Mouse (Mus musculus) liver, embryonic 16.5 days (tissue): ENCODE measurements at regions not wholly inside any gene's neighbourhood (a gene's known extent, or its start where the extent isn't known, plus 50 kb on each side); places are given as distances from the start of the nearest gene placed in this dataset.

ENCODE experiments used
- ATAC-seq: fragments of 200-750 bp; cut with Nextera tagmentation; 2 replicates; pipeline ENCODE4 v1.8.0; 2017; ENCODE audit warnings: low read depth, mild to moderate bottlenecking, moderate number of reproducible peaks, moderate library complexity
- H3K27ac ChIP-seq: fragments of 300-500 bp; sonication (generic); 2 replicates; pipeline ENCODE4 v1.5.1; 2014; ENCODE audit warnings: mild to moderate bottlenecking, low read length
- H3K27me3 ChIP-seq: fragments of 300-500 bp; sonication (generic); 2 replicates; pipeline ENCODE4 v1.6.1; 2014; ENCODE audit warnings: low read depth, low read length, mixed read lengths; ENCODE audit not compliant: control insufficient read depth, insufficient read depth
- H3K36me3 ChIP-seq: fragments of 300-500 bp; sonication (generic); 2 replicates; pipeline ENCODE4 v1.6.1; 2014; ENCODE audit warnings: mild to moderate bottlenecking; ENCODE audit not compliant: control insufficient read depth, insufficient read depth
- H3K4me1 ChIP-seq: fragments of 300-500 bp; sonication (generic); 2 replicates; pipeline ENCODE4 v1.6.1; 2014; ENCODE audit warnings: low read depth, low read length, mixed read lengths; ENCODE audit not compliant: control insufficient read depth
- H3K4me2 ChIP-seq: fragments of 300-500 bp; sonication (generic); 2 replicates; pipeline ENCODE4 v1.6.1; 2014; ENCODE audit warnings: low read depth, low read length, mixed read lengths
- H3K4me3 ChIP-seq: fragments of 300-500 bp; sonication (generic); 2 replicates; pipeline ENCODE4 v1.5.1; 2014; ENCODE audit warnings: low read depth, mild to moderate bottlenecking, low read length
- H3K9ac ChIP-seq: fragments of 300-500 bp; sonication (generic); 2 replicates; pipeline ENCODE4 v1.6.1; 2014; ENCODE audit warnings: low read depth, low read length
- H3K9me3 ChIP-seq: fragments of 300-500 bp; sonication (generic); replicated peaks from 2 replicates; pipeline ENCODE4 v1.6.1; 2016; ENCODE audit warnings: low read length; ENCODE audit not compliant: control insufficient read depth
- WGBS: fragments of 180-500 bp; shearing (Covaris S2); extraction: QIAGEN DNeasy Blood & Tissue Kit; methylation state at CpG from one replicate; pipeline ENCODE4 v1.1.7; 2014; ENCODE audit not compliant: insufficient replicate concordance; 5-methylcytosine and 5-hydroxymethylcytosine counted together

DNA sequence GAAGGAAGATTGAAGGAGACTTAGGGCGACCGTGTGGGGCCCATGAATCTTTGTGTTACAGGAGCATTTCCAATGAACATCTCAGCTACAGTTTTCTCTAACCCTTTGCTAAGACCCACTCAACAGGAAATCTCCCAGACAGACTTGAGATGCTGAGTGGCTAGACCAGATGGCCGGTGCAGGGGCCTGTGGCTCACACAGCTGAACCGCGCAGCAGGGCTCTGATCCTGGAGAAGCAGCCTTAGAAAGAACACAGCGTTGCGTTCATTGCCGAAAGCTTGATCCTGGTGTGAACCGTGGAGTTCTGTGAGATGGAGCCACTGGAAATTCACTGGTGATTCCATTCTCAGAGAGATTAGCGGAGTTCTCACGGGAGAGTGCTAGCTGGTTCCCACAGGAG is 115.9 kb upstream of the Spata13 start:
- H3K4me3 ChIP-seq, result no peak overlapping the region
- H3K27ac ChIP-seq, result no peak overlapping the region
- 76% methylated on average over 11 of the region's 11 CpGs for WGBS
- H3K9ac ChIP-seq, result no peak overlapping the region
- no peak for ATAC-seq
- H3K9me3 ChIP-seq, result no peaks in the 10 kb centered on the region
- H3K36me3 ChIP-seq, result no peaks in the 10 kb centered on the region
- H3K27me3 ChIP-seq, result no peaks in the 10 kb centered on the region
- no peak overlapping the region for H3K4me2 ChIP-seq
- no peaks in the 10 kb centered on the region for H3K4me1 ChIP-seq

DNA sequence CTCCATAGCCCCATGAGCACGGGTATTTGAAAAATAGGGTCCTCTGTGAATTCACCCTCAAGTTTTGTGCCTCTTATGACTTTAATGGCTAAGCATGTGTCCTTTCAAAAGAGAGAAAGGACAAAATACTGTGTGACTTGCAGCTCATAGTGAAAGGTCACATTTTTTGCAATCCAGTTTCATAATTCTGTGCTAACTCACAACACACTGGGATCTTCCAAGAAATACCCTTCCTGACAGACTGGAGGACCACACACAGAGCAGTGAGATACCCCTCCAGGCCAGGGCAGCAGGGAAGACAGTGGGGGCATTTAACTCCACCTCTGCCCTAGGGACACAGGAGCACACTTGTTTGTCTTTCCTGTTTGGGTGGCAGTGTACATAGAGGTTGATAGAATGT is 110.8 kb upstream of the Spata13 start:
- H3K4me1 ChIP-seq, result no peaks in the 10 kb centered on the region
- no peaks in the 10 kb centered on the region for H3K27me3 ChIP-seq
- no peak overlapping the region for H3K27ac ChIP-seq
- no peaks in the 10 kb centered on the region for H3K36me3 ChIP-seq
- H3K9me3 ChIP-seq, result no peaks in the 10 kb centered on the region
- no peak overlapping the region for H3K4me2 ChIP-seq
- no peak for ATAC-seq
- 50% methylated on average over 1 of the region's 1 CpGs for WGBS
- no peak overlapping the region for H3K4me3 ChIP-seq
- no peak overlapping the region for H3K9ac ChIP-seq

DNA sequence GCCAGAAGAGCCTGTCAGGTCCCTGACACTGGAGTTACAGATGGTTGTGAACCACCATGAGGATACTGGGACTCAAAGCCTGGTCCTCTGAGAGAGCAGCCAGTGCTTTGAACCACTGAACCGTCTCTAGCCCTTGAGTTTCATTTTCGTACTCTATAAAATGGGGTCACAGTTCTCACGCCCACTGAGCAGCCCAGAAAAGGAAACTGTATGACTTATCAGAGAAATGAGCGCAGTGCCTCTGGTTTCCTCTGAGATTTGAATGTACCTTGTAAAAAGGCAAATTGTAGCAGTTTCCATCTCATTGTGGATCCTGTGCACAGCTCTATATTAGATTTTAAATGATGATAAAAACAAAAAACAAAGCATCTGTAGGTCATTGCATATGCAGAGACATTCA is 108.9 kb upstream of the Spata13 start:
- H3K9me3 ChIP-seq, result no peaks in the 10 kb centered on the region
- no peaks in the 10 kb centered on the region for H3K27me3 ChIP-seq
- 40% methylated on average over 4 of the region's 4 CpGs for WGBS
- no peaks in the 10 kb centered on the region for H3K36me3 ChIP-seq
- H3K4me2 ChIP-seq, result no peak overlapping the region
- no peak overlapping the region for H3K4me3 ChIP-seq
- H3K4me1 ChIP-seq, result no peaks in the 10 kb centered on the region
- H3K9ac ChIP-seq, result no peak overlapping the region
- H3K27ac ChIP-seq, result no peak overlapping the region
- ATAC-seq, result no peak

DNA sequence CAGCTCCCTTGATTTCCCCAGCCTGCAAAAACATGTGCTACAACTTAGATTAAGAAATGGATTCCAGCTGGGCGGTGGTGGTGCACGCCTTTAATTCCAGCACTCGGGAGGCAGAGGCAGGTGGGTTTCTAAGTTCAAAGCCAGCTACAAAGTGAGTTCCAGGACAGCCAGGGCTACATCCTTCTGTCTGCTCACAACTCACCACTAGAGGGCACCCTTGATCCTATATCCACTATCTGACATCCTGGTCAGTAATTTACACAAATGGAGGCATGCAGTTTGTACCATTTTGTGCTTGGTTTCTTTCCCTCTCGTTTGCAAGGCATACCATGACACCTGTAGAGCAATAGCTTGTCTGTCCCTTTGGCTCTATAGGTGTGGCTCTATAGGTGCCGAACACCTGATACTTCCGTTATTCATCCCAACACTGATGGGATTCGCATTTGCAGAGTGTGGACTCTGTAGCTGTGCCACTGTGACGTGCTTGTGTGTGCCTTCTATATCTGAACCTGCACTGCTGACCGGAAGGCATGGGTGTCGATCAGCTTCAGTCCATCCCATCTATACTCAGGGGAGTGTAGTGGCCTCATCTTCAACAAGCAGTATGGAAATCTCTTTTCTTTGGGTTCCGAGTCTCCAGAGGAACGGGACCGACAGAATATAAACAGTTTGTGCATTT is 108.4 kb upstream of the Spata13 start:
- Histone ChIP-seq H3K4me3 (no peak overlapping the region), H3K9ac (no peak overlapping the region), H3K27ac (no peak overlapping the region), H3K4me1 (no peaks in the 10 kb centered on the region), H3K9me3 (no peaks in the 10 kb centered on the region), H3K4me2 (no peak overlapping the region), H3K36me3 (no peaks in the 10 kb centered on the region), H3K27me3 (no peaks in the 10 kb centered on the region)
- ATAC-seq, result no peak
- 58% methylated on average over 13 of the region's 13 CpGs for WGBS

DNA sequence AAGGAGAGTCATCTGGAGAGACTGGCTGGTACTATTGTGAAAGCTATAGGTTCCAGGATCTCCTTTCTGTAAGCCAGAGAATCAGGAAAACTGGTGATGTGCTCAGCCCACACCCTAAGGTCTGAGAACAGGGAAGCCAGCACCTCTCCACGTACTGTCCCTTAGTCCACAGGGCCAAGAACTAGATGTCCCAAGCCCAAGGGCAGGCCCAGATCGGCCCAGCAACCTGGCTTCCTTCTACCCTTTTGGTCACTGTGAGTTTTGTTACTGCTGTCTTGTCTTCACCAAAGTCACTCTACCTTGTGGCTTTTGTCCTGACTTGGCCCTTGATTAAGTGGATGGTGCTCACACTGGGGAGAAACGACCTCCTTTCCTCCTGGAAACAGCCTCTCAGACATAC is 107.8 kb upstream of the Spata13 start:
- no peak for ATAC-seq
- Histone ChIP-seq H3K36me3 (no peaks in the 10 kb centered on the region), H3K4me3 (no peak overlapping the region), H3K27ac (no peak overlapping the region), H3K9me3 (no peaks in the 10 kb centered on the region), H3K27me3 (no peaks in the 10 kb centered on the region), H3K4me2 (no peak overlapping the region), H3K9ac (no peak overlapping the region), H3K4me1 (no peaks in the 10 kb centered on the region)
- WGBS, result 46% methylated on average over 3 of the region's 3 CpGs

DNA sequence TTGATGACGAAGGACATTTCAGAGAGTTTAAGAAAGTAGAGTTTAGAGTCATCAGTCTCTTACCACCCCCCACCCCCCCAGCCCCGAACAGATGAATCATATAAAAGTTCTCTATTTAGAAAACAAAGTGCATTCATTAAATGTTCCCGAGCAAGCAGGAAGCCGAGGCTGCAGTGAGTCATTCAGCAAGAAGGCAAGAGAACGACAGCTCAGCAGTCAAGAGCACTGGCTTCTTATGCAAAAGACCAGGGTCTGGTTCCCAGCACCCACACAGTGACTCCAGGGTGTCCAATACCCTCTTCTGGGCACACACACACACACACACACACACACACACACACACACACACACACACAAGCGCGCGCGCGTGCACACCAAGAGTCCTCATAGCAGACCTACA is 107.0 kb upstream of the Spata13 start:
- Histone ChIP-seq H3K36me3 (no peaks in the 10 kb centered on the region), H3K27ac (no peak overlapping the region), H3K4me2 (no peak overlapping the region), H3K4me1 (no peaks in the 10 kb centered on the region), H3K27me3 (no peaks in the 10 kb centered on the region), H3K4me3 (no peak overlapping the region), H3K9ac (no peak overlapping the region), H3K9me3 (no peaks in the 10 kb centered on the region)
- 68% methylated on average over 10 of the region's 10 CpGs for WGBS
- ATAC-seq, result no peak

DNA sequence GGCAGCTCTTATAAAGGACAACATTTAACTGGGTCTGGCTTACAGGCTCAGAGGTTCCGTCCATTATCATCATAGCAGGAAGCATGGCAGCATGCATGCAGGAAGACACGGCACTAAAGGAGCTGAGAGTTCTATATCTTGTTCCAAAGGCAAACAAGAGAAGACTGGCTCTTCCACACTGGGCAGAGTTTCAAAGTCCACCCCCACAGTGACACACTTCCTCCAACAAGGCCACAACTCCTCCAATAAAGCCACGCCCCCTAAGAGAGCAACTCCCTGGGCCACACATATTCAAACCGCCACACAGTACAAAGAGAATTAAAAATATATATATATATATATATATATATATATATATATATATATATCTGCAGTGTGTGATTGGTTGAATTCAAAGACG is 105.8 kb upstream of the Spata13 start:
- H3K9me3 ChIP-seq, result no peaks in the 10 kb centered on the region
- 72% methylated on average over 5 of the region's 5 CpGs for WGBS
- no peak overlapping the region for H3K4me3 ChIP-seq
- no peak overlapping the region for H3K4me2 ChIP-seq
- no peaks in the 10 kb centered on the region for H3K27me3 ChIP-seq
- peak; percentile 11; the same call in 1 of the 2 replicates for ATAC-seq
- no peaks in the 10 kb centered on the region for H3K4me1 ChIP-seq
- no peaks in the 10 kb centered on the region for H3K36me3 ChIP-seq
- no peak overlapping the region for H3K9ac ChIP-seq
- no peak overlapping the region for H3K27ac ChIP-seq

DNA sequence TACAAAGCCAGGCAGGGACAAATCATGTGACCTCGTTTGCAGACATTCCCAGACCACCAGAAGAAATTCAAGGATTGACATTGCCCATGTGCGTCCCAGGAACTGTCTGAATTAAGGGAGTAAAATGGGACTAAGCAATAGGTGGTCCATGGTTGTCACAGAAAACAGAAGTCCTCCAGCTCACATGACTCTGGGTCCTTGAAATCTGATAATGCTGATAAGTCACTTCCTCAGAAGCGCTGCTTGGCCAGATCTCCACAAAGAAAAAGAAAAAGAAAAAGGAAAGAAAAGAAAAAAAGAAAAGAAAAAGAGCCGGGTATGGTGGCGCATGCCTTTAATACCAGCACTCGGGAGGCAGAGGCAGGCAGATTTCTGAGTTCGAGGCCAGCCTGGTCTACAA is 105.3 kb upstream of the Spata13 start:
- Histone ChIP-seq H3K36me3 (no peaks in the 10 kb centered on the region), H3K4me2 (no peak overlapping the region), H3K9me3 (no peaks in the 10 kb centered on the region), H3K4me3 (no peak overlapping the region), H3K27me3 (no peaks in the 10 kb centered on the region), H3K9ac (no peak overlapping the region), H3K4me1 (no peaks in the 10 kb centered on the region), H3K27ac (no peak overlapping the region)
- 44% methylated on average over 7 of the region's 7 CpGs for WGBS
- no peak for ATAC-seq

DNA sequence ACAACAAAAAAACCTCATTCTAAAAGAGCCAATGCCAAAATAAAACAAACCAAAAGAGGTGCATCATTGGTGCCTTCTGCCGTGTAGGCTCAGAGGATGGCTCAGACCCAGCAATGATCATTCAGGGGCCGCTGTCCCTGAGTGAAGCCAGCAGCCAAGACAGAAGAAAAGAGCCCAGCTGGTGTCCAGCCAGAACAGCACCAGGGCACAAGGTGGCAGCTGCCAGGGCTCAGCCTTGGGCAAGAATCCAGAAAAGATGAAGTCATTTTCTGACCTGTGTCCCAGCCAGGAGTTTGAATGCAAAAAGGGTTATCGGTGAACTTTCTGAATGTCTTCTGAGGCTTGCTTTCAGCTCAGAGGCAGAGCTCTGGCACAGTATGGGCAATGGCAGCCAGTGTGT is 104.8 kb upstream of the Spata13 start:
- no peaks in the 10 kb centered on the region for H3K27me3 ChIP-seq
- H3K4me2 ChIP-seq, result no peak overlapping the region
- 66% methylated on average over 3 of the region's 3 CpGs for WGBS
- H3K4me3 ChIP-seq, result no peak overlapping the region
- H3K4me1 ChIP-seq, result no peaks in the 10 kb centered on the region
- no peak overlapping the region for H3K9ac ChIP-seq
- H3K36me3 ChIP-seq, result no peaks in the 10 kb centered on the region
- H3K27ac ChIP-seq, result no peak overlapping the region
- ATAC-seq, result no peak
- H3K9me3 ChIP-seq, result no peaks in the 10 kb centered on the region
